Mouse (Mus musculus): ENCODE measurements at regions not wholly inside any gene's neighbourhood (a gene's known extent, or its start where the extent isn't known, plus 50 kb on each side); places are given as distances from the start of the nearest gene placed in this dataset.

DNA sequence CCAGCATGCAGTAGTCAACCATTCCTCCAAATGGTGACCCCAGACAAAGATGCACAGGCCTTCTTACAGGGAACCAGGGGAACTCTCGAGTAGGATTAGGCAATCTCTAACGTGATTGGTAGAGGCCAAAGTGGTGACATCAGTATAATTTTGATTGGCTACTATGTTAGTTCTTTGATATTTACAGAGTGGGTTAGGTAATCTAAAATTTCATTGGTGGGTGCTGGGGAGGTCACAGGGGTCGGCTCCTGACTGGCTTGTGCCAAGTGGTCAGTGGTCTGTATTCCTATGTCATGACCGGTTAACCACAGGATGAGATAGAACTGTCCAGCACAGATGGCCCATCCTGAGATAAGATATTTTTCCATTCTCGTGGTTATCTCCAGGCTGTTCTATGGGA, 74.6 kb upstream of the Foxn3 start:
- Histone ChIP-seq H3K4me1 (ENCODE audit: control insufficient read depth in 1 of 2, insufficient read depth in 2 of 2) (peaks cover 10 to 25% of the 10 kb centered on the region in 2 experiments; a peak in 3 of 4 replicates), H3K9me3 (replicated peaks; ENCODE audit: low read length) (peaks cover 17% of the 10 kb centered on the region), H3K27me3 (replicated peaks) (no peaks in the 10 kb centered on the region), H3K4me3 (replicated peaks in 1 of 3; ENCODE audit: low read depth in 2 of 3, low read length in 2 of 3, poor library complexity in 1 of 3) (no peak overlapping the region), H3K36me3 (replicated peaks in 1 of 2; ENCODE audit: control insufficient read depth in 1 of 2, insufficient read depth in 1 of 2, low read length in 1 of 2) (no peaks in the 10 kb centered on the region), H3K79me2 (replicated peaks; ENCODE audit: control insufficient read depth, extremely low read depth, insufficient read depth, poor library complexity, severe bottlenecking) (no peaks in the 10 kb centered on the region), H3K4me2 (ENCODE audit: insufficient read depth, low read depth, poor library complexity, severe bottlenecking) (no peak overlapping the region), H3K27ac (ENCODE audit: insufficient read depth, low read depth) (no peak overlapping the region), H3K9ac (ENCODE audit: insufficient read depth, low read depth) (no peak overlapping the region)
- dilution Hi-C loops (cut with MboI; ENCODE audit: extremely low pct_ligation_motif_present, extremely low pct_unique_long_range_greater_than_20kb, low sequenced_read_pairs) = no loop called here
- TF ChIP-seq ZKSCAN1 (IDR thresholded peaks at IDR 0.05; ENCODE audit: borderline replicate concordance, low read depth, low read length) = no peak
- no peak for TF ChIP-seq MEF2A (IDR thresholded peaks at IDR 0.05; ENCODE audit: borderline replicate concordance, low read depth, low read length)
- no peak for TF ChIP-seq USF1 (IDR thresholded peaks at IDR 0.05; ENCODE audit: low read depth, low read length)
- no peak for TF ChIP-seq E2F4 (IDR thresholded peaks at IDR 0.05; ENCODE audit: insufficient replicate concordance, low read depth, low read length)
- no peak for TF ChIP-seq ELF1 (IDR thresholded peaks at IDR 0.05; ENCODE audit: low read depth, low read length)
- TF ChIP-seq CHD1 (IDR thresholded peaks at IDR 0.05; ENCODE audit: low read depth, low read length) = no peak
- no peak for TF ChIP-seq MAZ (IDR thresholded peaks at IDR 0.05; ENCODE audit: low read depth, low read length)
- TF ChIP-seq JUN (IDR thresholded peaks at IDR 0.05; ENCODE audit: insufficient read depth, low read depth, low read length) = no peak
- TF ChIP-seq RCOR1 (conservative IDR thresholded peaks at IDR 0.05; ENCODE audit: low read depth, low read length) = no peak
- no peak for TF ChIP-seq ZC3H11A (IDR thresholded peaks at IDR 0.05; ENCODE audit: low read depth, low read length)
- TF ChIP-seq KAT2A (IDR thresholded peaks at IDR 0.05; ENCODE audit: insufficient replicate concordance, low read length) = no peak
- TF ChIP-seq MAFK (IDR thresholded peaks at IDR 0.05; ENCODE audit: insufficient replicate concordance, low read length) = no peak
- TF ChIP-seq TCF12 (IDR thresholded peaks at IDR 0.05; ENCODE audit: low read depth, low read length) = no peak
- in situ Hi-C loops (cut with MboI; ENCODE audit: low pct_ligation_motif_present, low pct_unique_long_range_greater_than_20kb, low sequenced_read_pairs) = loop anchor here (25.0 kb wide), 1 partner anchor 551 kb away; no protein-coding TSS in a partner anchor
- no peak for DNase-seq (ENCODE audit: extremely low read depth)

DNA sequence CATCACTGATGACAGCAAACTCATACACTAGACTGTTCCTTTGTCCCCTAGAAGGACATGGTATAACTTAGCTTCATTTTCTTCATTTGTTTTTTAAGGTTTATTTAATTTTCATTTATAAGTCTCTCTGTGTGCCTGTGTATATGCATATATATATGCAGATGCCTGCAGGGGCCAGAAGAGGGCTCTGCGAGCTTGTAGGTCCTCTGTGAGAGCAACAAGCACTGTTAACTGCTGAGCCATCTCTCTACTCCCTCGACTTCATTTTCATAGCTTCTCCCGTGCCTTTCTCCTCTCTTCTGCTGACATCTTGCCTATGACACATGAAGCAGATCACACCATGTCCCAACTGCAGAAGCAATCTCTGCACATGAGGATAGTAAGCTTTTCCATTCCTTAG, 72.9 kb upstream of the Foxn3 start:
- Histone ChIP-seq H3K27ac (ENCODE audit: insufficient read depth, low read depth) (no peak overlapping the region), H3K4me1 (ENCODE audit: control insufficient read depth in 1 of 2, insufficient read depth in 2 of 2) (peaks cover 10 to 20% of the 10 kb centered on the region in 2 experiments; a peak in 3 of 4 replicates), H3K9me3 (replicated peaks; ENCODE audit: low read length) (peaks cover 12% of the 10 kb centered on the region), H3K36me3 (replicated peaks in 1 of 2; ENCODE audit: control insufficient read depth in 1 of 2, insufficient read depth in 1 of 2, low read length in 1 of 2) (no peaks in the 10 kb centered on the region), H3K27me3 (replicated peaks) (no peaks in the 10 kb centered on the region), H3K4me3 (replicated peaks in 1 of 3; ENCODE audit: low read depth in 2 of 3, low read length in 2 of 3, poor library complexity in 1 of 3) (no peak overlapping the region), H3K4me2 (ENCODE audit: insufficient read depth, low read depth, poor library complexity, severe bottlenecking) (no peak overlapping the region), H3K9ac (ENCODE audit: insufficient read depth, low read depth) (no peak overlapping the region), H3K79me2 (replicated peaks; ENCODE audit: control insufficient read depth, extremely low read depth, insufficient read depth, poor library complexity, severe bottlenecking) (no peaks in the 10 kb centered on the region)
- DNase-seq (ENCODE audit: extremely low read depth) = no peak
- dilution Hi-C loops (cut with MboI; ENCODE audit: extremely low pct_ligation_motif_present, extremely low pct_unique_long_range_greater_than_20kb, low sequenced_read_pairs) = no loop called here
- in situ Hi-C loops (cut with MboI; ENCODE audit: low pct_ligation_motif_present, low pct_unique_long_range_greater_than_20kb, low sequenced_read_pairs) = loop anchor here (25.0 kb wide), 1 partner anchor 549 kb away; no protein-coding TSS in a partner anchor
- TF ChIP-seq SMC3 (IDR thresholded peaks at IDR 0.05; ENCODE audit: low read depth, low read length) (peak; percentile 54), RAD21 (IDR thresholded peaks at IDR 0.05; ENCODE audit: low read depth, low read length) (peak; percentile 49), CTCF (conservative IDR thresholded peaks at IDR 0.05 in 1 of 2, IDR thresholded peaks at IDR 0.05 in 1 of 2; ENCODE audit: low read depth in 2 of 2, low read length in 2 of 2) (peak in 1 of 2 experiments; percentile 52; a peak in 2 of 4 replicates), NELFE (IDR thresholded peaks at IDR 0.05; ENCODE audit: low read depth, low read length) (no peak), NRF1 (IDR thresholded peaks at IDR 0.05; ENCODE audit: low read depth, low read length) (no peak)
